Mouse (Mus musculus) small intestine, adult 2 months (tissue): ENCODE data around the gene Adam19.

ENCODE experiments used
- CTCF ChIP-seq: fragments of 200-500 bp; IDR thresholded peaks from 2 replicates; pipeline ENCODE4 v1.5.1; 2012; ENCODE audit warnings: low read depth, mild to moderate bottlenecking, control low read depth, inconsistent platforms, low read length, moderate library complexity, mixed read lengths; ENCODE audit not compliant: insufficient replicate concordance, insufficient read length; ENCODE audit errors: extremely low read depth
- POLR2A ChIP-seq: fragments of 200-500 bp; IDR thresholded peaks from 2 replicates; pipeline ENCODE4 v1.6.1; 2012; ENCODE audit warnings: low read depth, mild to moderate bottlenecking, control low read depth, inconsistent platforms, low read length, moderate library complexity

- TF ChIP-seq CTCF (no peak), POLR2A (no peak)
Measured at GRCm38 (mm10) chr11:46072466-46073060, 16.8 kb downstream of the Adam19 start.
